18 mouse cellular contexts compared by ENCODE assay signal in genomic region chr4:61969691-61970090, GRCm38 (mm10).
DNase-seq lines count a peak whose midpoint lies in the region; ATAC-seq and TF ChIP-seq lines count a peak whose summit lies in the region.
"Had no signal": no experiment of that assay in that cellular context is flagged by ENCODE, and none has a peak within 500 bp of the region (broad histone marks: within the 10 kb centered on the region; RNA-seq: fewer than 3 reads in every experiment).

No protein-coding gene starts in this region.

- H3K9ac ChIP-seq in liver, adult 2 months (ENCODE audit: low read depth, low read length): 0 out of 2 replicates have a peak overlapping the region, but pooled peaks have one; percentile 12
- H3K9ac ChIP-seq in liver, embryonic 11.5 days (ENCODE audit: low read depth, low read length): no peak overlapping the region

- no peak for ATAC-seq in liver, embryonic 11.5 days (replicated peaks; ENCODE audit: low FRiP score)
- ATAC-seq: activated CD4-positive, CD25-positive, alpha-beta regulatory T cell, adult 4 months; CD4-positive, CD25-positive, alpha-beta regulatory T cell, adult 4 months; Patski had no signal

- peak; percentile 59 for DNase-seq in heart, adult 11 months
- DNase-seq in heart, postnatal 25 days (ENCODE audit: low spot score): no peak
- peak; percentile 92 for DNase-seq in liver, adult 2 months (ENCODE audit: extremely low read depth, low read depth, low spot score)
- no peak for DNase-seq in liver, embryonic 11.5 days (ENCODE audit: low spot score)
- DNase-seq: adrenal gland, adult 2 months; adrenal gland, adult 8-10 months; adrenal gland, postnatal 10 days; adrenal gland, postnatal 14 days; adrenal gland, postnatal 25 days; adrenal gland, postnatal 36 days; B cell, adult 2 months; cerebellum, adult 11 months; cerebellum, adult 11-12 months; cerebellum, adult 18-20 months had no signal

- no peak overlapping the region for H3K27ac ChIP-seq in liver, adult 2 months (replicated peaks; ENCODE audit: insufficient read depth, low read depth, low read length)
- no peak overlapping the region for H3K27ac ChIP-seq in liver, embryonic 11.5 days (ENCODE audit: low read depth, low read length)

- no peaks in the 10 kb centered on the region for H3K36me3 ChIP-seq in liver, adult 2 months (ENCODE audit: control insufficient read depth, insufficient read depth, low read length)
- H3K36me3 ChIP-seq in liver, embryonic 11.5 days (ENCODE audit: control insufficient read depth, insufficient read depth, low read length): no peaks in the 10 kb centered on the region
- H3K36me3 ChIP-seq: G1E had no signal

- intact Hi-C loops in heart, postnatal 25 days (cut with DNase I): no loop called here

- peaks cover 7% of the 10 kb centered on the region for H3K4me1 ChIP-seq in liver, adult 2 months (ENCODE audit: control insufficient read depth, insufficient read depth, low read length)
- H3K4me1 ChIP-seq in liver, embryonic 11.5 days (replicated peaks; ENCODE audit: control insufficient read depth, insufficient read depth, low read length): no peaks in the 10 kb centered on the region

- no peaks in the 10 kb centered on the region for H3K27me3 ChIP-seq in liver, adult 2 months (ENCODE audit: control insufficient read depth, insufficient read depth, low read length)
- no peaks in the 10 kb centered on the region for H3K27me3 ChIP-seq in liver, embryonic 11.5 days (replicated peaks; ENCODE audit: control insufficient read depth, insufficient read depth, low read length)
- H3K27me3 ChIP-seq: Patski had no signal

- no peaks in the 10 kb centered on the region for H3K9me3 ChIP-seq in liver, embryonic 11.5 days (ENCODE audit: control insufficient read depth, low read length)

- H3K4me2 ChIP-seq in liver, embryonic 11.5 days: no peak overlapping the region

- 16% methylated on average over 1 of the region's 1 CpGs for WGBS in liver, adult 2 months
- 59% methylated on average over 1 of the region's 1 CpGs for WGBS in liver, embryonic 11.5 days

- H3K4me3 ChIP-seq in liver, adult 2 months (ENCODE audit: insufficient read depth, low read depth, low read length): no peak overlapping the region
- H3K4me3 ChIP-seq in liver, embryonic 11.5 days (ENCODE audit: low read depth, low read length): no peak overlapping the region

- no peak for TF ChIP-seq POLR2A in liver, adult 2 months (IDR thresholded peaks at IDR 0.05; ENCODE audit: extremely low read depth, insufficient read depth, low read length)

- H3K79me2 ChIP-seq in liver, adult 2 months (ENCODE audit: control insufficient read depth, insufficient read depth, low read length): no peaks in the 10 kb centered on the region

- TF ChIP-seq CTCF in liver, adult 2 months (IDR thresholded peaks at IDR 0.05; ENCODE audit: low read depth, low read length): no peak

Comparison
In these comparisons a context has a peak if more than half of its experiments do, and no peak if none do; other contexts are left out.
1. DNase-seq: peak in heart, adult 11 months (single experiment) and liver, adult 2 months (single experiment); none in heart, postnatal 25 days (single experiment) and liver, embryonic 11.5 days (single experiment).